Mouse (Mus musculus) embryonic facial prominence, embryonic 13.5 days (tissue): Measurements from ENCODE around the gene Foxl1. TPM values are rescaled to one million over a fixed set of nuclear protein-coding genes. Genes with fewer than 3 reads are reported as not detected.

ENCODE experiments used
- ATAC-seq: fragments of 200-750 bp; cut with Nextera tagmentation; 2 replicates; pipeline ENCODE4 v1.8.0; 2017; ENCODE audit warnings: low read depth; ENCODE audit not compliant: insufficient number of reproducible peaks, insufficient read depth, low FRiP score, low TSS enrichment
- H3K27ac ChIP-seq: fragments of 300-500 bp; sonication (generic); 2 replicates; pipeline ENCODE4 v1.5.1; 2015; ENCODE audit warnings: moderate library complexity, mild to moderate bottlenecking, inconsistent platforms
- H3K27me3 ChIP-seq: fragments of 300-500 bp; sonication (generic); 2 replicates; pipeline ENCODE4 v1.6.1; 2015; ENCODE audit warnings: mild to moderate bottlenecking, inconsistent platforms
- H3K36me3 ChIP-seq: fragments of 300-500 bp; sonication (generic); 2 replicates; pipeline ENCODE4 v1.6.1; 2015; ENCODE audit warnings: mild to moderate bottlenecking, inconsistent platforms
- H3K4me1 ChIP-seq: fragments of 300-500 bp; sonication (generic); 2 replicates; pipeline ENCODE4 v1.6.1; 2015; ENCODE audit warnings: inconsistent platforms
- H3K4me2 ChIP-seq: fragments of 300-500 bp; sonication (generic); 2 replicates; pipeline ENCODE4 v1.6.1; 2015; ENCODE audit warnings: moderate library complexity, mild to moderate bottlenecking, inconsistent platforms
- H3K4me3 ChIP-seq: fragments of 300-500 bp; sonication (generic); 2 replicates; pipeline ENCODE4 v1.5.1; 2015; ENCODE audit warnings: mild to moderate bottlenecking, inconsistent platforms
- H3K9ac ChIP-seq: fragments of 300-500 bp; sonication (generic); 2 replicates; pipeline ENCODE4 v1.6.1; 2015; ENCODE audit warnings: mild to moderate bottlenecking, inconsistent platforms
- H3K9me3 ChIP-seq: fragments of 300-500 bp; sonication (generic); 2 replicates; pipeline ENCODE4 v1.6.1; 2016; ENCODE audit warnings: inconsistent platforms
- WGBS: fragments of 180-500 bp; shearing (Covaris S2); methylation state at CpG from one replicate; pipeline ENCODE4 v1.1.7; 2015; ENCODE audit warnings: mixed read lengths; 5-methylcytosine and 5-hydroxymethylcytosine counted together
- microRNA-seq: library from miRNA; unstranded; fragments of <30 nt; microRNA quantifications from one replicate; pipeline ENCODE4, GENCODE M21; 2016
- polyA plus RNA-seq: library from polyadenylated mRNA; unstranded; fragments of >200 nt; fragmentation: Nextera tagmentation; extraction: Ambion mirVana; gene quantifications from 2 replicates; pipeline ENCODE4 v1.2.1, GENCODE M21; 2015

Foxl1 gene
- polyA plus RNA-seq, 1 experiment from 2014 or later, result 0.34 TPM

- 21% methylated on average over 30 of the region's 30 CpGs for WGBS
- ATAC-seq, result no peak
- peak overlapping the region; percentile 15; the same call in 1 of the 2 replicates for H3K4me3 ChIP-seq
- peaks cover 4% of the 10 kb centered on the region; the same call in 1 of the 2 replicates for H3K27me3 ChIP-seq
- peak overlapping the region; percentile 36; the same call in 1 of the 2 replicates for H3K9ac ChIP-seq
- H3K4me2 ChIP-seq, result peak overlapping the region; percentile 41
- no peaks in the 10 kb centered on the region for H3K9me3 ChIP-seq
- no peaks in the 10 kb centered on the region for H3K36me3 ChIP-seq
- peaks cover 40% of the 10 kb centered on the region for H3K4me1 ChIP-seq
- 0 out of 2 replicates have a peak overlapping the region, but pooled peaks have one; percentile 13 for H3K27ac ChIP-seq
Observed at GRCm38 (mm10) chr8:121174721-121175539, 47.2 kb downstream of the Foxl1 start.

GRCm38 (mm10) chr8:121175540-121176090 lies 47.9 kb downstream of the Foxl1 start:
- WGBS, result 66% methylated on average over 8 of the region's 8 CpGs
- no peaks in the 10 kb centered on the region for H3K36me3 ChIP-seq
- no peak overlapping the region for H3K27ac ChIP-seq
- no peaks in the 10 kb centered on the region for H3K9me3 ChIP-seq
- no peak overlapping the region; the same call in 1 of the 2 replicates for H3K9ac ChIP-seq
- 0 out of 2 replicates have a peak overlapping the region, but pooled peaks have one; percentile 15 for H3K4me3 ChIP-seq
- ATAC-seq, result no peak
- H3K27me3 ChIP-seq, result peaks cover 4% of the 10 kb centered on the region; the same call in 1 of the 2 replicates
- 0 out of 2 replicates have a peak overlapping the region, but pooled peaks have one; percentile 41 for H3K4me2 ChIP-seq
- peaks cover 37% of the 10 kb centered on the region for H3K4me1 ChIP-seq

GRCm38 (mm10) chr8:121176291-121176690 lies 48.6 kb downstream of the Foxl1 start:
- H3K4me1 ChIP-seq, result peaks cover 37% of the 10 kb centered on the region
- 28% methylated on average over 3 of the region's 3 CpGs for WGBS
- no peak for ATAC-seq
- H3K36me3 ChIP-seq, result no peaks in the 10 kb centered on the region
- peaks cover 3% of the 10 kb centered on the region; the same call in 1 of the 2 replicates for H3K27me3 ChIP-seq
- H3K27ac ChIP-seq, result no peak overlapping the region
- H3K9me3 ChIP-seq, result no peaks in the 10 kb centered on the region
- H3K4me2 ChIP-seq, result no peak overlapping the region
- H3K9ac ChIP-seq, result no peak overlapping the region
- no peak overlapping the region for H3K4me3 ChIP-seq

Small RNA genes lying within 50 kb of the gene (microRNA-seq; reads per million reads assigned to microRNA genes)
- gene Gm27530, result not detected

Other genes with a start within 250 kb of the Foxl1 start
- 10.7 and 15.1 TPM in 2 replicates for gene Foxf1, start 43.6 kb upstream of the Foxl1 start, polyA plus RNA-seq
- 60.5 and 70.5 TPM in 2 replicates for gene Mthfsd, start 19.5 kb upstream of the Foxl1 start, polyA plus RNA-seq
- gene Foxc2, start 11.8 kb upstream of the Foxl1 start, polyA plus RNA-seq, result 3.2 and 3.3 TPM in 2 replicates